In the genomic region with DNA sequence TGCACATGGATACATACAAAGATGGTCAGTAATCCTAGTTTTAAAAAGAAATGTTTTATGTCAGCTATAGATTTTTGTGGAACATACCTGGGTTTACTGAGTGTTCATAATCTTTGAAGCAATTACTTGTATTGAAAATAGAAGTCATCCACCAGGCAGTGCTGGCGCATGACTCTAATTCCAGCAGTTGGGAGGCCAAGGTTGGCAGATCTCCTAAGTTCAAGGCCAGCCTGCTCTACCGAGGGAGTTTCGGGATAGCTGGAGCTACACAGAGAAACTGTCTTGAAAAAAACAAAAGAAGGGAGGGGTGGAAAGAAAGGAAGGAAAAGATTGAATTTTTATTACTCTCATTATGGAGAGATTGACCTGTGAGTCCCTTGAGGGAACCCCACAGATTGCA, we compare ENCODE assay signal across 21 mouse cellular contexts.
"Had no signal": no experiment of that assay in that cellular context is flagged by ENCODE, and none has a peak within 500 bp of the region (broad histone marks: within the 10 kb centered on the region; RNA-seq: fewer than 3 reads in every experiment).

No protein-coding gene starts in this region.

- ATAC-seq: liver, postnatal 0 days; lung, postnatal 0 days; midbrain, embryonic 15.5 days had no signal

- DNase-seq: kidney, postnatal 14 days; kidney, postnatal 4 days; layer of hippocampus, adult 9-11 months; liver, postnatal 0 days; lung, embryonic 14.5 days; right cerebral cortex, adult 18-20 months; right cerebral cortex, postnatal 14 days; right cerebral cortex, postnatal 4 days; spleen, adult 18-20 months; thymus, postnatal 25 days had no signal

- H3K4me1 ChIP-seq: limb, embryonic 10.5 days; neural tube, embryonic 12.5 days had no signal

- H3K4me2 ChIP-seq: limb, embryonic 13.5 days; liver, embryonic 11.5 days; lung, embryonic 14.5 days; midbrain, embryonic 12.5 days; midbrain, embryonic 15.5 days; neural tube, embryonic 12.5 days; neural tube, embryonic 15.5 days; stomach, embryonic 15.5 days had no signal

- H3K4me3 ChIP-seq: limb, embryonic 10.5 days; limb, embryonic 13.5 days; midbrain, embryonic 12.5 days; midbrain, embryonic 15.5 days; neural tube, embryonic 12.5 days; neural tube, embryonic 15.5 days; stomach, embryonic 15.5 days had no signal

- H3K27me3 ChIP-seq: limb, embryonic 13.5 days; midbrain, embryonic 12.5 days; midbrain, embryonic 15.5 days; neural tube, embryonic 12.5 days; neural tube, embryonic 15.5 days; stomach, embryonic 15.5 days had no signal

- H3K9ac ChIP-seq: limb, embryonic 13.5 days; liver, embryonic 14.5 days; liver, postnatal 0 days; lung, embryonic 14.5 days; midbrain, embryonic 12.5 days; midbrain, embryonic 15.5 days; neural tube, embryonic 12.5 days; neural tube, embryonic 15.5 days; stomach, embryonic 15.5 days had no signal

- H3K27ac ChIP-seq: limb, embryonic 10.5 days; limb, embryonic 13.5 days; liver, embryonic 14.5 days; macrophage; midbrain, embryonic 12.5 days; midbrain, embryonic 15.5 days; neural tube, embryonic 12.5 days; neural tube, embryonic 15.5 days; stomach, embryonic 15.5 days had no signal

- H3K9me3 ChIP-seq: limb, embryonic 10.5 days; midbrain, embryonic 12.5 days; midbrain, embryonic 15.5 days; neural tube, embryonic 12.5 days; neural tube, embryonic 15.5 days; stomach, embryonic 15.5 days had no signal
